Mouse (Mus musculus) hematopoietic stem cell, adult 5-6 weeks (primary cell): ENCODE data around the gene Mrgprb8. TPM values are rescaled to one million over a fixed set of nuclear protein-coding genes. Genes with fewer than 3 reads are reported as not detected.
"Not testable (repeated sequence)": the region's sequence is repeated elsewhere in the genome, so short reads cannot be mapped to it uniquely, and the experiment has no call there.

Source experiments
- ATAC-seq, 2 experiments: fragments of 125-278 bp in 1 of 2; replicated peaks in 1 of 2; 2 replicates each; pipeline ENCODE4 v1.8.0; 2016 to 2017; ENCODE audit warnings: inconsistent platforms in 2 of 2, mild to moderate bottlenecking in 2 of 2, moderate number of reproducible peaks in 2 of 2, low read depth in 1 of 2, moderate TSS enrichment in 1 of 2; ENCODE audit not compliant: low FRiP score in 2 of 2, poor library complexity in 2 of 2, severe bottlenecking in 2 of 2, insufficient read depth in 1 of 2, low TSS enrichment in 1 of 2
- total RNA-seq: library from RNA; stranded (forward); fragments of 172-1452, 232-1000 nt; gene quantifications from 2 replicates; pipeline ENCODE4 v1.2.3, GENCODE M21; 2017

Mrgprb8 gene
- not detected in 2 replicates for total RNA-seq

DNA sequence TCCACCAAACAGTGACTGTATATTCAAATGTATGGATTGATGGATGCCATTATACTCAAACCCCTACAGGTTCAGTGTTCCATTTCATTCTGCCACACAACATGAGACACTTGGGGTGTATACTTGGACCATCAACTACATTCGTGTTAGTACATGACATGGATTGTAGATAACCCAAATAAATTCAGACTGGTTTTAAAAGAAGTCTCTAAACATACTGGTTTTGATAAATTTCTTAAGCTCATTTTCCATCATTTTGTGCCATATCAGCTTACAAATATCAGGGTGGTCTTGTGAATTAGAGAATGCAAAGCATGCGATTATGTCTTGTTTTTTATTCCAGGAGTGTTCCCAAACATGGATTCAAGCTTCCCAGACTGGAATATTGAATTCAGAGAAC, at the start of gene Mrgprb8:
TSS of gene Mrgprb8 (plus strand) at position 301 of the 400 bp plus-strand sequence.
- no peak for ATAC-seq

DNA sequence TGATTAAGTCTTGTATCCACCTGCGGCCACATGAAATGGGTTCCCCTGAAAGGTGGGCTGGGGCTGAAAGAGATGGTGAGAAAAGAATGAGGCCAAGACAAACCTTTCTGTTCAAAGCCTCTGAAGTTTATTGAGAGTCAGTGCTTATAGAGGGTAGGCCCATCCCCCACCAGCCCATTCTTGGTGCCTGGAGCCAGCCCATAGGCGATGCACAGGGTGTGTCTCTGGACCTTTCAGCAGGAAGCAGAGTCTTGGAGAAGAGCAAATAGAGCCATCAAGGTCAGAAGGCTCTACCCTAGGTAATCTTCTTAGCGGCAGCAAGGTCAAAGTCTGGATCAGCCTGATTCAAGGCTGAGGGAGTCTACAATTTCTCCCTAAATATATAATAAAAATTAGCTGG, 47.6 kb downstream of the Mrgprb8 start:
- ATAC-seq, result not testable (repeated sequence)

DNA sequence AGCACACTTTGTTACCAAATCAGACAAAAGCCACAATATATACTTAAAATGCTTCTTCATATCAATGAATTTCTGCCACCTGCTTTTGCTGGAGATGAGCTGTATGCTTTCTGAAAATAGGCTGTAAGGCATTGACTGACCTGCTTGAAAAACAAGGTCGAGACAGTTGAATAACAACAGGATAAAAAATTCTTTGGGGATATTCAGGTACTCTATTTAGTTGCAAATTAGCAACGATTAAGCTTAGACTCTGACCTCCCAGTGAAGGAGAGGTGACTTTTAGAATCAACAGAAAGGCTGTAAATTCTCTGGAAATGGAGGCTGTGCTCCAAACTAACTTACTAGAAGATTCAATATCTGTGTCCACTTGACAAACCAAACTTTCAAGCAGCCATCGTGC, 48.3 kb downstream of the Mrgprb8 start:
- no peak for ATAC-seq

Other genes with a start within 250 kb of the Mrgprb8 start
- gene Mrgprb5, start 219.5 kb upstream of the Mrgprb8 start, total RNA-seq, result not detected in 2 replicates
- not detected in 2 replicates for gene Mrgprb4, start 189.2 kb upstream of the Mrgprb8 start, total RNA-seq
- gene Mrgprb1, start 67.8 kb downstream of the Mrgprb8 start, total RNA-seq, result not detected in 2 replicates
- not detected in 2 replicates for gene Mrgprx2, start 110.8 kb downstream of the Mrgprb8 start, total RNA-seq
- gene Mrgprb2, start 169.6 kb downstream of the Mrgprb8 start, total RNA-seq, result not detected in 2 replicates